Mouse (Mus musculus) stomach, postnatal 0 days (tissue): ENCODE measurements at regions not wholly inside any gene's neighbourhood (a gene's known extent, or its start where the extent isn't known, plus 50 kb on each side); places are given as distances from the start of the nearest gene placed in this dataset.

ENCODE experiments used
- ATAC-seq: fragments of 200-750 bp; cut with Nextera tagmentation; 2 replicates; pipeline ENCODE4 v1.8.0; 2017; ENCODE audit not compliant: low FRiP score, low TSS enrichment
- DNase-seq: peaks from one replicate; pipeline ENCODE4 v3.0.0-alpha.2; 2016; ENCODE audit warnings: low spot score
- H3K27ac ChIP-seq: fragments of 300-500 bp; sonication (generic); replicated peaks from 2 replicates; pipeline ENCODE4 v1.5.1; 2014; ENCODE audit warnings: mild to moderate bottlenecking, control low read depth
- H3K27me3 ChIP-seq: fragments of 300-500 bp; sonication (generic); 2 replicates; pipeline ENCODE4 v1.6.1; 2014; ENCODE audit warnings: low read length; ENCODE audit not compliant: control insufficient read depth, insufficient read depth
- H3K36me3 ChIP-seq: fragments of 300-500 bp; sonication (generic); 2 replicates; pipeline ENCODE4 v1.6.1; 2014; ENCODE audit warnings: low read length, mixed read lengths; ENCODE audit not compliant: control insufficient read depth, insufficient read depth
- H3K4me1 ChIP-seq: fragments of 300-500 bp; sonication (generic); replicated peaks from 2 replicates; pipeline ENCODE4 v1.6.1; 2014; ENCODE audit warnings: antibody characterized with exemption; ENCODE audit not compliant: control insufficient read depth, insufficient read depth
- H3K4me2 ChIP-seq: fragments of 300-500 bp; sonication (generic); replicated peaks from 2 replicates; pipeline ENCODE4 v1.6.1; 2014; ENCODE audit warnings: low read depth, mild to moderate bottlenecking, control low read depth, moderate library complexity
- H3K4me3 ChIP-seq: fragments of 300-500 bp; sonication (generic); 2 replicates; pipeline ENCODE4 v1.5.1; 2014; ENCODE audit warnings: low read depth, low read length, control low read depth
- H3K9ac ChIP-seq: fragments of 300-500 bp; sonication (generic); 2 replicates; pipeline ENCODE4 v1.6.1; 2014; ENCODE audit warnings: mild to moderate bottlenecking, low read length, control low read depth, mixed read lengths
- H3K9me3 ChIP-seq: fragments of 300-500 bp; sonication (generic); 2 replicates; pipeline ENCODE4 v1.6.1; 2016; ENCODE audit warnings: low read length; ENCODE audit not compliant: control insufficient read depth
- CTCF ChIP-seq: IDR thresholded peaks from 2 replicates; pipeline ENCODE4 v1.5.1; 2016; ENCODE audit warnings: antibody characterized with exemption, low read depth, mild to moderate bottlenecking, moderate library complexity
- EP300 ChIP-seq: optimal IDR thresholded peaks from 2 replicates; pipeline ENCODE3; 2016; ENCODE audit warnings: antibody characterized with exemption
- WGBS: fragments of 180-500 bp; shearing (Covaris S2); extraction: QIAGEN DNeasy Blood & Tissue Kit; methylation state at CpG from one replicate; pipeline ENCODE4 v1.1.7; 2014; 5-methylcytosine and 5-hydroxymethylcytosine counted together

GRCm38 (mm10) chr14:71359581-71359980 is 759.9 kb upstream of the Fam160b2 start:
- Histone ChIP-seq H3K27me3 (no peaks in the 10 kb centered on the region), H3K4me3 (no peak overlapping the region), H3K27ac (no peak overlapping the region), H3K4me2 (no peak overlapping the region), H3K36me3 (no peaks in the 10 kb centered on the region), H3K9me3 (no peaks in the 10 kb centered on the region), H3K9ac (no peak overlapping the region), H3K4me1 (no peaks in the 10 kb centered on the region)
- no peak for TF ChIP-seq EP300
- TF ChIP-seq CTCF: no peak
- no peak for DNase-seq
- ATAC-seq: no peak
- WGBS: 81% methylated on average over 1 of the region's 1 CpGs

- no peak for DNase-seq
- Histone ChIP-seq H3K27ac (no peak overlapping the region), H3K9ac (no peak overlapping the region), H3K36me3 (no peaks in the 10 kb centered on the region), H3K27me3 (no peaks in the 10 kb centered on the region), H3K4me2 (no peak overlapping the region), H3K4me3 (no peak overlapping the region), H3K4me1 (no peaks in the 10 kb centered on the region), H3K9me3 (no peaks in the 10 kb centered on the region)
- no peak for ATAC-seq
- 59% methylated on average over 5 of the region's 5 CpGs for WGBS
- TF ChIP-seq CTCF (no peak), EP300 (no peak)
These were observed 738.6 kb upstream of the Fam160b2 start for GRCm38 (mm10) chr14:71338219-71338618.

GRCm38 (mm10) chr14:71336906-71337305 is 737.3 kb upstream of the Fam160b2 start:
- TF ChIP-seq CTCF (no peak), EP300 (no peak)
- no peak overlapping the region for H3K4me2 ChIP-seq
- H3K27me3 ChIP-seq: no peaks in the 10 kb centered on the region
- DNase-seq (no peak), ATAC-seq (no peak)
- no peaks in the 10 kb centered on the region for H3K4me1 ChIP-seq
- WGBS: 83% methylated on average over 3 of the region's 3 CpGs
- H3K4me3 ChIP-seq: no peak overlapping the region
- H3K9ac ChIP-seq: no peak overlapping the region
- H3K9me3 ChIP-seq: no peaks in the 10 kb centered on the region
- no peaks in the 10 kb centered on the region for H3K36me3 ChIP-seq
- no peak overlapping the region for H3K27ac ChIP-seq

GRCm38 (mm10) chr14:71334022-71334421 is 734.4 kb upstream of the Fam160b2 start:
- H3K27ac ChIP-seq: no peak overlapping the region
- H3K4me3 ChIP-seq: no peak overlapping the region
- ATAC-seq (no peak), DNase-seq (no peak)
- no peak overlapping the region for H3K4me2 ChIP-seq
- no peak overlapping the region for H3K9ac ChIP-seq
- no peak for TF ChIP-seq EP300
- no peak for TF ChIP-seq CTCF
- H3K4me1 ChIP-seq: no peaks in the 10 kb centered on the region
- no peaks in the 10 kb centered on the region for H3K9me3 ChIP-seq
- H3K27me3 ChIP-seq: no peaks in the 10 kb centered on the region
- no peaks in the 10 kb centered on the region for H3K36me3 ChIP-seq
- 96% methylated on average over 1 of the region's 1 CpGs for WGBS

GRCm38 (mm10) chr14:71329862-71330630 is 730.4 kb upstream of the Fam160b2 start:
- no peak for DNase-seq
- H3K27ac ChIP-seq: no peak overlapping the region
- TF ChIP-seq CTCF (no peak), EP300 (no peak)
- no peaks in the 10 kb centered on the region for H3K9me3 ChIP-seq
- H3K4me3 ChIP-seq: no peak overlapping the region
- no peak overlapping the region for H3K9ac ChIP-seq
- ATAC-seq: no peak
- 51% methylated on average over 5 of the region's 5 CpGs for whole genome bisulfite sequencing
- H3K36me3 ChIP-seq: no peaks in the 10 kb centered on the region
- H3K4me1 ChIP-seq: no peaks in the 10 kb centered on the region
- H3K27me3 ChIP-seq: no peaks in the 10 kb centered on the region
- no peak overlapping the region for H3K4me2 ChIP-seq

- no peaks in the 10 kb centered on the region for H3K9me3 ChIP-seq
- H3K4me1 ChIP-seq: no peaks in the 10 kb centered on the region
- H3K4me2 ChIP-seq: no peak overlapping the region
- H3K9ac ChIP-seq: no peak overlapping the region
- no peak overlapping the region for H3K27ac ChIP-seq
- no peaks in the 10 kb centered on the region for H3K36me3 ChIP-seq
- no peaks in the 10 kb centered on the region for H3K27me3 ChIP-seq
- ATAC-seq: no peak
- TF ChIP-seq CTCF (no peak), EP300 (no peak)
- no peak for DNase-seq
- no peak overlapping the region for H3K4me3 ChIP-seq
These were observed 728.0 kb upstream of the Fam160b2 start for GRCm38 (mm10) chr14:71327621-71328020.
